Comparison of ENCODE assay signal across 8 mouse cellular contexts in the genomic region with DNA sequence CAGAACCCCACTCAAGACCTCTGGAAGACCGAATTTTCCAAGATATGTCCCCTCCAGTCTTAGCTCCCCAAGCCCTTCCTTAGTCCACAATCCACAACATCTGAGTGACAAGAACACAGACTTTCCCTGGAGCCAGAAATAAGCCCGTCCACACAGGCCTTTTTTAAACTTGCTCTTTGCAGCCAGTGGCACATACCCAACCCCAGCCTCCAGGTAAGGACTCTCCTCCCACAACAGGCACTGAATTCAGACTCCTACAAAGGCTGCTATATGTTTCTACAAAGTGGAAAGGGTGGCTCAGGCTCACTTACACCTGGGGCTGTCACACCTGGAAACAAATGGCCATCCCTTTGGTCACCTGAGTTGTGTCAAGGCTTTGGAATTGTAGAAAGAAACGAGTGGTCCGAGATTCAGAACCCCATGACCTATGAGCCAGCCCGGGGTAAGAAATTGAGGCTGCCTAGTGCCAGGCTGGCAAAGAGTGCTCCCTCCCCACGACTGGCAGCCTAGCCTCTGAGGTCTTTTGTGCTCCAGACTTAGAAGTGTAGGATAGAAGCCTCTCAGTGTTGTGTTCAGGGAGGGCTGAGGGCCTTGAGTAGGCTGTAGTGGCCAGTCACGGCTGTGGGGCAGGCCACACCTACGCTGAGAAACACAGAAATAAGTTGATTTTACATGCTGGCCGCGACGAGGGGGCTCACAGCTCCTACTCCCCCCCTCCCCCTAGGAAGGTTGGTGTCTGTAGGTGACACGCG. TPM values are rescaled to one million over a fixed set of nuclear protein-coding genes. Genes with fewer than 3 reads are reported as not detected.
DNase-seq lines count a peak whose midpoint lies in the region; ATAC-seq and TF ChIP-seq lines count a peak whose summit lies in the region.

No protein-coding gene starts in this region.

- no peak for TF ChIP-seq CTCF in lung, adult 2 months (IDR thresholded peaks at IDR 0.05; ENCODE audit: insufficient read depth, low read length)
- no peak for TF ChIP-seq CTCF in hindbrain, postnatal 0 days (IDR thresholded peaks at IDR 0.05; ENCODE audit: low read depth)

- H3K27me3 ChIP-seq in hindbrain, postnatal 0 days (ENCODE audit: insufficient read depth, low read length), result no peaks in the 10 kb centered on the region
- H3K27me3 ChIP-seq in midbrain, embryonic 11.5 days (ENCODE audit: control insufficient read depth, insufficient read depth, low read length), result no peaks in the 10 kb centered on the region

- DNase-seq in lung, adult 2 months, result peak; percentile 25
- no peak for DNase-seq in lung, postnatal 25 days (ENCODE audit: low spot score)
- DNase-seq in hindbrain, postnatal 0 days (ENCODE audit: low spot score), result no peak
- DNase-seq in midbrain, embryonic 11.5 days (ENCODE audit: low spot score, missing footprints), result no peak
- no peak for DNase-seq in spleen, adult 18-20 months
- DNase-seq in frontal cortex, postnatal 36 days (ENCODE audit: low spot score in 2 of 2), result no peak
- no peak for DNase-seq in layer of hippocampus, postnatal 36 days

- H3K9me3 ChIP-seq in hindbrain, postnatal 0 days (ENCODE audit: low read length), result no peaks in the 10 kb centered on the region
- H3K9me3 ChIP-seq in midbrain, embryonic 11.5 days (ENCODE audit: control insufficient read depth, low read length), result no peaks in the 10 kb centered on the region

- 9% methylated on average over 13 of the region's 13 CpGs for WGBS in lung, adult 2 months
- 15% methylated on average over 13 of the region's 13 CpGs for WGBS in hindbrain, postnatal 0 days
- 24% methylated on average over 13 of the region's 13 CpGs for WGBS in midbrain, embryonic 11.5 days

- peak overlapping the region; percentile 88 for H3K4me3 ChIP-seq in lung, adult 2 months (replicated peaks; ENCODE audit: extremely low read depth, low read depth, low read length)
- peak overlapping the region; percentile 78 for H3K4me3 ChIP-seq in brown adipose tissue, adult 24 weeks (ENCODE audit: insufficient read depth, low read depth, low read length)
- peak overlapping the region; percentile 63 for H3K4me3 ChIP-seq in hindbrain, postnatal 0 days (ENCODE audit: low read length)
- peak overlapping the region; percentile 87 for H3K4me3 ChIP-seq in midbrain, embryonic 11.5 days (ENCODE audit: low read depth, low read length)

- no peak overlapping the region for H3K27ac ChIP-seq in brown adipose tissue, adult 24 weeks (replicated peaks; ENCODE audit: low read depth, low read length)
- peak overlapping the region; percentile 92 for H3K27ac ChIP-seq in hindbrain, postnatal 0 days
- no peak overlapping the region; the same call in 1 of the 2 replicates for H3K27ac ChIP-seq in midbrain, embryonic 11.5 days (ENCODE audit: low read depth, low read length)

- peaks cover 16% of the 10 kb centered on the region for H3K4me1 ChIP-seq in lung, adult 2 months (ENCODE audit: control insufficient read depth, insufficient read depth, low read length)
- peaks cover 29% of the 10 kb centered on the region for H3K4me1 ChIP-seq in brown adipose tissue, adult 24 weeks (ENCODE audit: control insufficient read depth, insufficient read depth, insufficient read length, low read length)
- peaks cover 29% of the 10 kb centered on the region for H3K4me1 ChIP-seq in hindbrain, postnatal 0 days (ENCODE audit: insufficient read depth, low read length)
- peaks cover 18% of the 10 kb centered on the region for H3K4me1 ChIP-seq in midbrain, embryonic 11.5 days (ENCODE audit: control insufficient read depth, insufficient read depth, low read length)

- H3K9ac ChIP-seq in hindbrain, postnatal 0 days (replicated peaks; ENCODE audit: low read length), result peak overlapping the region; percentile 82
- peak overlapping the region; percentile 91 for H3K9ac ChIP-seq in midbrain, embryonic 11.5 days (ENCODE audit: low read length)

- TF ChIP-seq POLR2A in lung, adult 2 months (IDR thresholded peaks at IDR 0.05; ENCODE audit: borderline replicate concordance, extremely low read depth, low read depth, low read length), result no peak

- H3K4me2 ChIP-seq in hindbrain, postnatal 0 days (ENCODE audit: low read depth, low read length), result peak overlapping the region; percentile 85
- H3K4me2 ChIP-seq in midbrain, embryonic 11.5 days, result peak overlapping the region; percentile 87

- H3K36me3 ChIP-seq in hindbrain, postnatal 0 days (ENCODE audit: insufficient read depth, low read length), result peaks cover 10% of the 10 kb centered on the region
- peaks cover 4% of the 10 kb centered on the region for H3K36me3 ChIP-seq in midbrain, embryonic 11.5 days (ENCODE audit: control insufficient read depth, insufficient read depth, low read length)

- ATAC-seq in hindbrain, postnatal 0 days, result peak; percentile 16; the same call in 1 of the 2 replicates
- peak; percentile 22; the same call in 1 of the 2 replicates for ATAC-seq in midbrain, embryonic 11.5 days (ENCODE audit: low FRiP score)

RNA-seq across cellular contexts. Expression of a gene that starts 0.8 kb away (rescaled TPM):
- 98.7 and 124 TPM in 2 replicates for polyA plus RNA-seq in lung, adult 2 months (2012; rRNA removed)
- polyA plus RNA-seq in brown adipose tissue, adult 24 weeks (2012; ENCODE audit: insufficient read depth, insufficient read length, missing spikeins), result 4.9 and 5.1 TPM in 2 replicates
- total RNA-seq in hindbrain, postnatal 0 days (2014; rRNA removed), result 32.0 and 34.0 TPM in 2 replicates
- polyA plus RNA-seq in hindbrain, postnatal 0 days (2015; fragmentation: Nextera tagmentation; extraction: Ambion mirVana), result 13.3 and 14.5 TPM in 2 replicates
- polyA plus RNA-seq in midbrain, embryonic 11.5 days (2014; fragmentation: Nextera tagmentation; extraction: Ambion mirVana), result 7.1 and 8.4 TPM in 2 replicates
- total RNA-seq in layer of hippocampus, postnatal 36 days (2021), result 10 to 100 TPM; 68.5 to 70.0 TPM

RNA-seq across cellular contexts. Expression of a gene that starts 14.4 kb away (rescaled TPM):
- 41.9 and 55.2 TPM in 2 replicates for polyA plus RNA-seq in lung, adult 2 months (2012; rRNA removed)
- polyA plus RNA-seq in brown adipose tissue, adult 24 weeks (2012; ENCODE audit: insufficient read depth, insufficient read length, missing spikeins), result 18.1 and 23.3 TPM in 2 replicates
- total RNA-seq in hindbrain, postnatal 0 days (2014; rRNA removed), result 61.4 and 65.1 TPM in 2 replicates
- 60.9 and 67.8 TPM in 2 replicates for polyA plus RNA-seq in hindbrain, postnatal 0 days (2015; fragmentation: Nextera tagmentation; extraction: Ambion mirVana)
- 90.4 and 104 TPM in 2 replicates for polyA plus RNA-seq in midbrain, embryonic 11.5 days (2014; fragmentation: Nextera tagmentation; extraction: Ambion mirVana)
- total RNA-seq in layer of hippocampus, postnatal 36 days (2021), result 10 to 100 TPM; 48.9 to 64.1 TPM

RNA-seq across cellular contexts. Expression of a gene that starts 14.4 kb away (rescaled TPM):
- polyA plus RNA-seq in lung, adult 2 months (2012; rRNA removed), result 31.5 and 34.8 TPM in 2 replicates
- 85.5 and 92.7 TPM in 2 replicates for polyA plus RNA-seq in brown adipose tissue, adult 24 weeks (2012; ENCODE audit: insufficient read depth, insufficient read length, missing spikeins)
- 110 and 127 TPM in 2 replicates for total RNA-seq in hindbrain, postnatal 0 days (2014; rRNA removed)
- 426 and 453 TPM in 2 replicates for polyA plus RNA-seq in hindbrain, postnatal 0 days (2015; fragmentation: Nextera tagmentation; extraction: Ambion mirVana)
- polyA plus RNA-seq in midbrain, embryonic 11.5 days (2014; fragmentation: Nextera tagmentation; extraction: Ambion mirVana), result 1,256 and 1,339 TPM in 2 replicates
- 10 to 100 TPM; 85.1 to 90.7 TPM for total RNA-seq in layer of hippocampus, postnatal 36 days (2021)

RNA-seq across cellular contexts. Expression of a gene that starts 16.4 kb away (rescaled TPM):
- not detected in 2 replicates for polyA plus RNA-seq in lung, adult 2 months (2012; rRNA removed)
- polyA plus RNA-seq in brown adipose tissue, adult 24 weeks (2012; ENCODE audit: insufficient read depth, insufficient read length, missing spikeins), result not detected in 2 replicates
- not detected in 2 replicates for total RNA-seq in hindbrain, postnatal 0 days (2014; rRNA removed)
- not detected in 2 replicates for polyA plus RNA-seq in hindbrain, postnatal 0 days (2015; fragmentation: Nextera tagmentation; extraction: Ambion mirVana)
- not detected in 2 replicates for polyA plus RNA-seq in midbrain, embryonic 11.5 days (2014; fragmentation: Nextera tagmentation; extraction: Ambion mirVana)
- not detected for total RNA-seq in layer of hippocampus, postnatal 36 days (2021)

RNA-seq across cellular contexts. Expression of a gene that starts 24.0 kb away (rescaled TPM):
- 0.34 TPM in 1 of 2 replicates, not detected in the other for polyA plus RNA-seq in lung, adult 2 months (2012; rRNA removed)
- not detected in 2 replicates for polyA plus RNA-seq in brown adipose tissue, adult 24 weeks (2012; ENCODE audit: insufficient read depth, insufficient read length, missing spikeins)
- not detected in 2 replicates for total RNA-seq in hindbrain, postnatal 0 days (2014; rRNA removed)
- polyA plus RNA-seq in hindbrain, postnatal 0 days (2015; fragmentation: Nextera tagmentation; extraction: Ambion mirVana), result 1.1 and 3.1 TPM in 2 replicates
- 1.4 TPM in 1 of 2 replicates, not detected in the other for polyA plus RNA-seq in midbrain, embryonic 11.5 days (2014; fragmentation: Nextera tagmentation; extraction: Ambion mirVana)
- not detected for total RNA-seq in layer of hippocampus, postnatal 36 days (2021)
